Mouse (Mus musculus) G1E (cell line): ENCODE results near the gene 4931428F04Rik. TPM values are rescaled to one million over a fixed set of nuclear protein-coding genes. Genes with fewer than 3 reads are reported as not detected.

Source experiments
- ATAC-seq: 2 replicates; pipeline ENCODE4 v1.8.0; 2016; ENCODE audit warnings: mild to moderate bottlenecking; ENCODE audit not compliant: insufficient number of reproducible peaks, poor library complexity, low FRiP score, severe bottlenecking; ENCODE audit errors: extremely low read depth
- DNase-seq: peaks from one replicate; pipeline ENCODE4 v3.0.0; 2012; ENCODE audit warnings: low spot score
- H3K27me3 ChIP-seq: 2 replicates; pipeline ENCODE4 v1.6.1; 2012; ENCODE audit warnings: mild to moderate bottlenecking, low read length, inconsistent platforms; ENCODE audit not compliant: insufficient read depth
- H3K36me3 ChIP-seq: replicated peaks from 2 replicates; pipeline ENCODE3; 2012; ENCODE audit warnings: mild to moderate bottlenecking, inconsistent platforms
- H3K4me1 ChIP-seq: 2 replicates; pipeline ENCODE4 v1.6.1; 2012; ENCODE audit warnings: low read depth, low read length, inconsistent platforms, mixed read lengths; ENCODE audit not compliant: insufficient read depth
- H3K4me3 ChIP-seq: 2 replicates; pipeline ENCODE4 v1.5.1; 2012; ENCODE audit warnings: low read depth, mild to moderate bottlenecking, inconsistent platforms, low read length, moderate library complexity, mixed read lengths
- H3K9me3 ChIP-seq: replicated peaks from 2 replicates; pipeline ENCODE4 v1.6.1; 2012; ENCODE audit warnings: inconsistent platforms
- CTCF ChIP-seq: IDR thresholded peaks from 2 replicates; pipeline ENCODE4 v1.5.1; 2012; ENCODE audit warnings: low read depth, low read length, inconsistent platforms, mixed read lengths
- GATA1 ChIP-seq: IDR thresholded peaks from 2 replicates; pipeline ENCODE4 v1.6.1; 2012; ENCODE audit warnings: borderline replicate concordance, low read length, inconsistent platforms, mixed read lengths
- GATA2 ChIP-seq: IDR thresholded peaks from 2 replicates; pipeline ENCODE4 v1.6.1; 2012; ENCODE audit warnings: low read depth, low read length, inconsistent platforms, borderline replicate concordance
- POLR2AphosphoS5 ChIP-seq: IDR thresholded peaks from 2 replicates; pipeline ENCODE4 v1.6.1; 2012; ENCODE audit warnings: low read depth, low read length, inconsistent platforms; ENCODE audit not compliant: insufficient replicate concordance
- TAL1 ChIP-seq: conservative IDR thresholded peaks from 2 replicates; pipeline ENCODE4 v1.6.1; 2012; ENCODE audit warnings: low read depth, low read length, inconsistent platforms, mixed read lengths
- polyA plus RNA-seq: library from polyadenylated mRNA; stranded (reverse); fragments of >175 nt; gene quantifications from 2 replicates; pipeline ENCODE4 v1.2.3, GENCODE M21; 2012
- total RNA-seq, 2 experiments: library from RNA; stranded (forward) in 1 of 2; stranded (reverse) in 1 of 2; fragments of 200-1000 nt in 1 of 2; fragments of >200 nt in 1 of 2; fragmentation: Nextera tagmentation in 1 of 2; gene quantifications; 2 replicates each; pipeline ENCODE4 v1.2.3; 2014 to 2017

Gene 4931428F04Rik
- total and polyA plus RNA-seq, 3 experiments = 2.0 to 9.0 (median 2.6) TPM

GRCm38 (mm10) chr8:105288958-105289732 is 519 bp downstream of the 4931428F04Rik start:
- Histone ChIP-seq H3K9me3 (no peaks in the 10 kb centered on the region), H3K27me3 (peaks cover 15% of the 10 kb centered on the region; the same call in 1 of the 2 replicates), H3K36me3 (peaks cover 13% of the 10 kb centered on the region), H3K4me1 (peaks cover 36% of the 10 kb centered on the region), H3K4me3 (peak overlapping the region; percentile 74)
- ATAC-seq = peak; percentile 97
- TF ChIP-seq GATA2 = no peak
- no peak for TF ChIP-seq GATA1
- no peak for TF ChIP-seq POLR2AphosphoS5
- TF ChIP-seq TAL1 = no peak
- no peak for TF ChIP-seq CTCF
- peak; percentile 92 for DNase-seq

- Histone ChIP-seq H3K9me3 (no peaks in the 10 kb centered on the region), H3K36me3 (peaks cover 9% of the 10 kb centered on the region), H3K4me1 (peaks cover 41% of the 10 kb centered on the region), H3K4me3 (no peak overlapping the region), H3K27me3 (peaks cover 15% of the 10 kb centered on the region; the same call in 1 of the 2 replicates)
- TF ChIP-seq POLR2AphosphoS5 = no peak
- TF ChIP-seq GATA2 = no peak
- no peak for TF ChIP-seq CTCF
- TF ChIP-seq TAL1 = no peak
- TF ChIP-seq GATA1 = no peak
- DNase-seq = no peak
- ATAC-seq = no peak
Measured at GRCm38 (mm10) chr8:105288231-105288630, 1.4 kb downstream of the 4931428F04Rik start.

GRCm38 (mm10) chr8:105286907-105287306 is 2.8 kb downstream of the 4931428F04Rik start:
- Histone ChIP-seq H3K4me1 (peaks cover 54% of the 10 kb centered on the region), H3K36me3 (peaks cover 7% of the 10 kb centered on the region), H3K9me3 (no peaks in the 10 kb centered on the region), H3K27me3 (peaks cover 15% of the 10 kb centered on the region; the same call in 1 of the 2 replicates), H3K4me3 (no peak overlapping the region)
- DNase-seq = no peak
- no peak for TF ChIP-seq GATA1
- no peak for TF ChIP-seq GATA2
- TF ChIP-seq POLR2AphosphoS5 = no peak
- TF ChIP-seq CTCF = no peak
- no peak for TF ChIP-seq TAL1
- ATAC-seq = no peak

- Histone ChIP-seq H3K36me3 (peaks cover 15% of the 10 kb centered on the region), H3K27me3 (peaks cover 15% of the 10 kb centered on the region; the same call in 1 of the 2 replicates), H3K4me3 (no peak overlapping the region), H3K9me3 (no peaks in the 10 kb centered on the region), H3K4me1 (peaks cover 60% of the 10 kb centered on the region)
- TF ChIP-seq POLR2AphosphoS5 = no peak
- no peak for TF ChIP-seq GATA1
- no peak for TF ChIP-seq TAL1
- ATAC-seq (no peak), DNase-seq (no peak)
Measured at GRCm38 (mm10) chr8:105285514-105285913, 4.2 kb downstream of the 4931428F04Rik start.

GRCm38 (mm10) chr8:105283074-105283473 is 6.6 kb downstream of the 4931428F04Rik start:
- TF ChIP-seq CTCF (peak; percentile 94), POLR2AphosphoS5 (no peak)
- Histone ChIP-seq H3K9me3 (no peaks in the 10 kb centered on the region; the same call in 1 of the 2 replicates), H3K27me3 (peaks cover 26% of the 10 kb centered on the region), H3K4me1 (peaks cover 51% of the 10 kb centered on the region), H3K36me3 (peaks cover 32% of the 10 kb centered on the region), H3K4me3 (peak overlapping the region; percentile 71)
- ATAC-seq (peak; percentile 76), DNase-seq (peak; percentile 76)

GRCm38 (mm10) chr8:105282239-105282638 is 7.4 kb downstream of the 4931428F04Rik start:
- peak overlapping the region; percentile 71; the same call in 1 of the 2 replicates for H3K4me3 ChIP-seq
- peaks cover 32% of the 10 kb centered on the region for H3K36me3 ChIP-seq
- no peak for DNase-seq
- ATAC-seq = no peak
- H3K9me3 ChIP-seq = no peaks in the 10 kb centered on the region; the same call in 1 of the 2 replicates
- peaks cover 50% of the 10 kb centered on the region for H3K4me1 ChIP-seq
- H3K27me3 ChIP-seq = peaks cover 29% of the 10 kb centered on the region
- TF ChIP-seq TAL1 (no peak), GATA1 (no peak), GATA2 (no peak), POLR2AphosphoS5 (no peak), CTCF (no peak)

- TF ChIP-seq CTCF (no peak), GATA1 (no peak), POLR2AphosphoS5 (no peak), TAL1 (no peak), GATA2 (no peak)
- peaks cover 32% of the 10 kb centered on the region for H3K27me3 ChIP-seq
- peaks cover 54% of the 10 kb centered on the region for H3K4me1 ChIP-seq
- DNase-seq (no peak), ATAC-seq (no peak)
- H3K4me3 ChIP-seq = no peak overlapping the region
- H3K36me3 ChIP-seq = peaks cover 32% of the 10 kb centered on the region
- no peaks in the 10 kb centered on the region; the same call in 1 of the 2 replicates for H3K9me3 ChIP-seq
Measured at GRCm38 (mm10) chr8:105281821-105282220, 7.8 kb downstream of the 4931428F04Rik start.
